Mouse (Mus musculus): ENCODE results near the gene Olfr1047.
"Not testable (repeated sequence)": the region's sequence is repeated elsewhere in the genome, so short reads cannot be mapped to it uniquely, and the experiment has no call there.

Olfr1047 gene

GRCm38 (mm10) chr2:86231301-86231700 is at the start of gene Olfr1047:
Olfr1047 (minus strand) TSS chr2:86231401.
- DNase-seq: no peak

GRCm38 (mm10) chr2:86278988-86279387 is 47.8 kb upstream of the Olfr1047 start, which contains the start of gene Olfr1051:
Olfr1051 (minus strand) TSS chr2:86279088.
- DNase-seq: not testable (repeated sequence)

- not testable (repeated sequence) for DNase-seq
Observed at GRCm38 (mm10) chr2:86258228-86258627, 27.0 kb upstream of the Olfr1047 start, which contains the start of gene Olfr1049. Olfr1049 (minus strand) TSS chr2:86258328.

- DNase-seq: no peak
Observed at GRCm38 (mm10) chr2:86240189-86240588, 9.0 kb upstream of the Olfr1047 start, which contains the start of gene Olfr1048. Olfr1048 (minus strand) TSS chr2:86240289.

- no peak for DNase-seq
Observed at GRCm38 (mm10) chr2:86219214-86219613, 12.0 kb downstream of the Olfr1047 start, which contains the start of gene Olfr1046. Olfr1046 (minus strand) TSS chr2:86219314.

GRCm38 (mm10) chr2:86202909-86203308 is 28.3 kb downstream of the Olfr1047 start, which contains the start of gene Olfr1045:
Olfr1045 (minus strand) TSS chr2:86203009.
- DNase-seq: no peak

GRCm38 (mm10) chr2:86195863-86196262 is 35.3 kb downstream of the Olfr1047 start:
- DNase-seq: no peak

GRCm38 (mm10) chr2:86185583-86185982 is 45.6 kb downstream of the Olfr1047 start, which contains the start of gene Olfr52:
Olfr52 (minus strand) TSS chr2:86185683.
- no peak for DNase-seq

GRCm38 (mm10) chr2:86179950-86180349 is 51.3 kb downstream of the Olfr1047 start:
- no peak for DNase-seq

GRCm38 (mm10) chr2:86177720-86178119 is 53.5 kb downstream of the Olfr1047 start, which contains the start of gene Olfr1044:
Olfr1044 (minus strand) TSS chr2:86177820.
- no peak for DNase-seq

Measured in kidney, adult 8-10 months (tissue).